Mouse (Mus musculus): ENCODE results near the gene Olfr328. TPM values are rescaled to one million over a fixed set of nuclear protein-coding genes. Genes with fewer than 3 reads are reported as not detected.

The Olfr328 gene
- total and polyA plus RNA-seq, 3 experiments, result not detected

DNA sequence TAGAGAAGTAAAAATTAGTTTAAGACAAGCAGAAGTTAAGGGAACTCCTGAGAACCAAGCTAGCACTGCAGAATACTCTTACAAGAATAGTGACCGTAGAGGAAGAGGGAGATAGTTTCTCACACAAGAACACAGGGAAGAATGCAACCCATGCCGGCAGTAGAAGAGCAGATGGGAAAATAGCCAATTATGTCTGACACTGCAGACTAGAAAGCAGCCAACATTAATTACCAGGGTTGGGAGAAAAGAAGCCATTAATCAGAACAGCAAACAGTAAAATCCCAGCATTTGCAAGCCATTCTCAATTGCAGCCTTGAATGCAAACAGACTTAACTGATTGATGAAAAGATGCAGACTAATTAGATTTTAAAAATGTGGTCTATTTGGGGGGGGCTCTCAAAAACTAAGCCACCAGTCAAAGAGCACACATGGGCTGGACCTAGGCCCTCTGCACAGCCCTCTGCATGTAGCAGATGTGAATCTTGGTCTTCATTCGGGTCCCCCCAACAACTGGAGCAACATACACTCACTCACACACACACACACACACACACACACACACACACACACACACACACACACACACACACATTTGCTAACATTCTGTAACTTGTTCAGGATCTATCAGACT lies 33.3 kb upstream of the Olfr328 start:
- no peak overlapping the region for H3K9ac ChIP-seq (ENCODE audit: insufficient read depth, low read depth)
- no peaks in the 10 kb centered on the region for H3K79me2 ChIP-seq (replicated peaks; ENCODE audit: control insufficient read depth, extremely low read depth, insufficient read depth, poor library complexity, severe bottlenecking)
- in situ Hi-C loops (cut with MboI; ENCODE audit: low pct_ligation_motif_present, low pct_unique_long_range_greater_than_20kb, low sequenced_read_pairs) (loop anchor here (10.0 kb wide), 1 partner anchor 354 kb away; no protein-coding TSS in a partner anchor), dilution Hi-C loops (cut with MboI; ENCODE audit: extremely low pct_ligation_motif_present, extremely low pct_unique_long_range_greater_than_20kb, low sequenced_read_pairs) (no loop called here)
- peaks cover 66% of the 10 kb centered on the region for H3K27me3 ChIP-seq (replicated peaks)
- no peaks in the 10 kb centered on the region for H3K36me3 ChIP-seq (replicated peaks in 1 of 2; ENCODE audit: control insufficient read depth in 1 of 2, insufficient read depth in 1 of 2, low read length in 1 of 2)
- no peak overlapping the region for H3K4me3 ChIP-seq (replicated peaks in 1 of 3; ENCODE audit: low read depth in 2 of 3, low read length in 2 of 3, poor library complexity in 1 of 3)
- H3K4me2 ChIP-seq (ENCODE audit: insufficient read depth, low read depth, poor library complexity, severe bottlenecking), result no peak overlapping the region
- H3K4me1 ChIP-seq (ENCODE audit: control insufficient read depth in 1 of 2, insufficient read depth in 2 of 2), result no peaks in the 10 kb centered on the region
- no peak overlapping the region for H3K27ac ChIP-seq (ENCODE audit: insufficient read depth, low read depth)
- TF ChIP-seq CTCF (conservative IDR thresholded peaks at IDR 0.05 in 1 of 2, IDR thresholded peaks at IDR 0.05 in 1 of 2; ENCODE audit: low read depth in 2 of 2, low read length in 2 of 2) (no peak), POLR2AphosphoS2 (IDR thresholded peaks at IDR 0.05; ENCODE audit: low read depth, low read length) (no peak), ETS1 (conservative IDR thresholded peaks at IDR 0.05; ENCODE audit: low read depth, low read length) (no peak), MYC (IDR thresholded peaks at IDR 0.05; ENCODE audit: low read depth, low read length) (no peak), ZC3H11A (IDR thresholded peaks at IDR 0.05; ENCODE audit: low read depth, low read length) (no peak), MAZ (IDR thresholded peaks at IDR 0.05; ENCODE audit: low read depth, low read length) (no peak), TBP (conservative IDR thresholded peaks at IDR 0.05; ENCODE audit: low read depth, low read length) (no peak), USF1 (IDR thresholded peaks at IDR 0.05; ENCODE audit: low read depth, low read length) (no peak), MEF2A (IDR thresholded peaks at IDR 0.05; ENCODE audit: borderline replicate concordance, low read depth, low read length) (no peak), ZNF384 (IDR thresholded peaks at IDR 0.05; ENCODE audit: low read depth, low read length) (no peak), ZMIZ1 (IDR thresholded peaks at IDR 0.05; ENCODE audit: low read depth, low read length) (no peak), IRF4 (IDR thresholded peaks at IDR 0.05; ENCODE audit: low read depth, low read length) (no peak), NELFE (IDR thresholded peaks at IDR 0.05; ENCODE audit: low read depth, low read length) (no peak), CHD2 (IDR thresholded peaks at IDR 0.05; ENCODE audit: low read length) (no peak), KAT2A (IDR thresholded peaks at IDR 0.05; ENCODE audit: insufficient replicate concordance, low read length) (no peak), PAX5 (IDR thresholded peaks at IDR 0.05; ENCODE audit: low read length) (no peak), MAX (IDR thresholded peaks at IDR 0.05; ENCODE audit: low read length) (no peak), HCFC1 (IDR thresholded peaks at IDR 0.05; ENCODE audit: low read depth, low read length) (no peak), JUND (conservative IDR thresholded peaks at IDR 0.05; ENCODE audit: low read depth, low read length) (no peak), MXI1 (IDR thresholded peaks at IDR 0.05; ENCODE audit: low read depth, low read length) (no peak)
- peaks cover 2% of the 10 kb centered on the region for H3K9me3 ChIP-seq (replicated peaks; ENCODE audit: low read length)
- no peak for DNase-seq (ENCODE audit: extremely low read depth)

GRCm38 (mm10) chr11:58587898-58588348 lies 32.5 kb upstream of the Olfr328 start:
- TF ChIP-seq RAD21 (IDR thresholded peaks at IDR 0.05; ENCODE audit: low read depth, low read length) (peak; percentile 68), CTCF (conservative IDR thresholded peaks at IDR 0.05 in 1 of 2, IDR thresholded peaks at IDR 0.05 in 1 of 2; ENCODE audit: low read depth in 2 of 2, low read length in 2 of 2) (peak; percentile 86 to 94), GABPA (IDR thresholded peaks at IDR 0.05; ENCODE audit: insufficient replicate concordance, low read depth, low read length) (no peak), SMC3 (IDR thresholded peaks at IDR 0.05; ENCODE audit: low read depth, low read length) (peak; percentile 92), E2F4 (IDR thresholded peaks at IDR 0.05; ENCODE audit: insufficient replicate concordance, low read depth, low read length) (no peak)
- Histone ChIP-seq H3K79me2 (replicated peaks; ENCODE audit: control insufficient read depth, extremely low read depth, insufficient read depth, poor library complexity, severe bottlenecking) (no peaks in the 10 kb centered on the region), H3K4me2 (ENCODE audit: insufficient read depth, low read depth, poor library complexity, severe bottlenecking) (no peak overlapping the region), H3K9me3 (replicated peaks; ENCODE audit: low read length) (peaks cover 2% of the 10 kb centered on the region), H3K9ac (ENCODE audit: insufficient read depth, low read depth) (no peak overlapping the region), H3K4me3 (replicated peaks in 1 of 3; ENCODE audit: low read depth in 2 of 3, low read length in 2 of 3, poor library complexity in 1 of 3) (no peak overlapping the region), H3K27me3 (replicated peaks) (peaks cover 63% of the 10 kb centered on the region), H3K36me3 (replicated peaks in 1 of 2; ENCODE audit: control insufficient read depth in 1 of 2, insufficient read depth in 1 of 2, low read length in 1 of 2) (no peaks in the 10 kb centered on the region), H3K27ac (ENCODE audit: insufficient read depth, low read depth) (no peak overlapping the region), H3K4me1 (ENCODE audit: control insufficient read depth in 1 of 2, insufficient read depth in 2 of 2) (no peaks in the 10 kb centered on the region)
- in situ Hi-C loops (cut with MboI; ENCODE audit: low pct_ligation_motif_present, low pct_unique_long_range_greater_than_20kb, low sequenced_read_pairs) (loop anchor here (10.0 kb wide), 1 partner anchor 353 kb away; no protein-coding TSS in a partner anchor), dilution Hi-C loops (cut with MboI; ENCODE audit: extremely low pct_ligation_motif_present, extremely low pct_unique_long_range_greater_than_20kb, low sequenced_read_pairs) (no loop called here)
- peak; percentile 16 for DNase-seq (ENCODE audit: extremely low read depth)
